Mouse (Mus musculus) liver, postnatal 0 days (tissue): ENCODE measurements at regions not wholly inside any gene's neighbourhood (a gene's known extent, or its start where the extent isn't known, plus 50 kb on each side); places are given as distances from the start of the nearest gene placed in this dataset.

Experiments used
- ATAC-seq: fragments of 200-750 bp; cut with Nextera tagmentation; 2 replicates; pipeline ENCODE4 v1.8.0; 2017; ENCODE audit warnings: mild to moderate bottlenecking, moderate library complexity
- DNase-seq: peaks from one replicate; pipeline ENCODE4 v3.0.0-alpha.2; 2016
- H3K27ac ChIP-seq: fragments of 300-500 bp; sonication (generic); 2 replicates; pipeline ENCODE4 v1.5.1; 2014; ENCODE audit warnings: antibody characterized with exemption, moderate library complexity, mild to moderate bottlenecking, low read depth
- H3K27me3 ChIP-seq: fragments of 300-500 bp; sonication (generic); 2 replicates; pipeline ENCODE4 v1.6.1; 2014; ENCODE audit warnings: low read length, control low read depth, mixed read lengths; ENCODE audit not compliant: insufficient read depth
- H3K36me3 ChIP-seq: fragments of 300-500 bp; sonication (generic); replicated peaks from 2 replicates; pipeline ENCODE4 v1.6.1; 2014; ENCODE audit warnings: mild to moderate bottlenecking, control low read depth, low read length, moderate library complexity, mixed read lengths; ENCODE audit not compliant: insufficient read depth
- H3K4me1 ChIP-seq: fragments of 300-500 bp; sonication (generic); 2 replicates; pipeline ENCODE4 v1.6.1; 2014; ENCODE audit warnings: antibody characterized with exemption, mild to moderate bottlenecking, control low read depth; ENCODE audit not compliant: insufficient read depth
- H3K4me2 ChIP-seq: fragments of 300-500 bp; sonication (generic); 2 replicates; pipeline ENCODE4 v1.6.1; 2014; ENCODE audit warnings: low read depth, mild to moderate bottlenecking, low read length, moderate library complexity, mixed read lengths
- H3K4me3 ChIP-seq: fragments of 300-500 bp; sonication (generic); 2 replicates; pipeline ENCODE4 v1.5.1; 2014; ENCODE audit warnings: low read depth, low read length
- H3K9ac ChIP-seq: fragments of 300-500 bp; sonication (generic); replicated peaks from 2 replicates; pipeline ENCODE4 v1.6.1; 2014; ENCODE audit warnings: mild to moderate bottlenecking, moderate library complexity
- H3K9me3 ChIP-seq: fragments of 300-500 bp; sonication (generic); 2 replicates; pipeline ENCODE4 v1.6.1; 2016; ENCODE audit warnings: mild to moderate bottlenecking, control low read depth, low read length, mixed read lengths
- CTCF ChIP-seq: sonication (generic); IDR thresholded peaks from 2 replicates; pipeline ENCODE4 v1.5.1; 2016; ENCODE audit warnings: antibody characterized with exemption, low read depth
- EP300 ChIP-seq: IDR thresholded peaks from 2 replicates; pipeline ENCODE4 v1.6.1; 2016; ENCODE audit warnings: antibody characterized with exemption, low read depth, mild to moderate bottlenecking
- WGBS: fragments of 180-500 bp; shearing (Covaris S2); extraction: QIAGEN DNeasy Blood & Tissue Kit; methylation state at CpG from one replicate; pipeline ENCODE4 v1.1.7; 2014; ENCODE audit not compliant: insufficient replicate concordance; 5-methylcytosine and 5-hydroxymethylcytosine counted together

DNA sequence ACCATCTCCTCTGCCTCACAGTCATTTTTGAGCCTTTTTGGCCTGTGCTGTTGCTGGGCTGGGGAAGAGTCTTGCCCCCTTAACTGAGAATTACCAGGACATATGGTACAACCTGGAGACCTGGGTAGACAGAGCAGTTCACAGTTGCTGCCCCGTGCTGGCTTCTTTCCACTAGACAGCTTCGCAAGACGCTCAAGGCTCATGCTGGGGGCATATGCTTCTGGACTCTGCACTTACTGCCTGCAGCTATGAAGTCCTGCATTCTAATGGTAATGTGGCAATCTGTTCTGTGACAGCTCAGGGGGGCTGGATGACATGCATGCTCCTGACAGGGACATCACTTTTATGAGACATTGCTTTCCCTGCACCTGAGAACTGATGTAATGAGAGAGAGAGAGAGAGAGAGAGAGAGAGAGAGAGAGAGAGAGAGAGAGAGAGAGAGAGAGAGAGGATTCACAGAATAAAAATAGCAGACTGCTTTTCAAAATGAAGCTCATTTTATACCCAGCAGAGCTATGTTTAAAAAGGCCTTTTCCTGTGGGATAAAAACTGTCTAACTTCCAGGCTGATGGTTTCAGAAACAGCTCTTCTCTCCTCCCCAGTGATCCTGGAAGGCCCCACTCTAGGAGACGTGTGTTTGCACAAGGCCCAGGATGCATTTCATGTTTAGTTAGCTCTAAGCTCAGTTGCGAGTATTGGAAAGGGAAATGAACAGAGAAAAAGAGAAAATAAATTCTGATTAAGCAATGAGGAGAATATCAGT, 405.5 kb downstream of the Sox11 start:
- no peak for ATAC-seq
- WGBS: 54% methylated on average over 5 of the region's 5 CpGs

DNA sequence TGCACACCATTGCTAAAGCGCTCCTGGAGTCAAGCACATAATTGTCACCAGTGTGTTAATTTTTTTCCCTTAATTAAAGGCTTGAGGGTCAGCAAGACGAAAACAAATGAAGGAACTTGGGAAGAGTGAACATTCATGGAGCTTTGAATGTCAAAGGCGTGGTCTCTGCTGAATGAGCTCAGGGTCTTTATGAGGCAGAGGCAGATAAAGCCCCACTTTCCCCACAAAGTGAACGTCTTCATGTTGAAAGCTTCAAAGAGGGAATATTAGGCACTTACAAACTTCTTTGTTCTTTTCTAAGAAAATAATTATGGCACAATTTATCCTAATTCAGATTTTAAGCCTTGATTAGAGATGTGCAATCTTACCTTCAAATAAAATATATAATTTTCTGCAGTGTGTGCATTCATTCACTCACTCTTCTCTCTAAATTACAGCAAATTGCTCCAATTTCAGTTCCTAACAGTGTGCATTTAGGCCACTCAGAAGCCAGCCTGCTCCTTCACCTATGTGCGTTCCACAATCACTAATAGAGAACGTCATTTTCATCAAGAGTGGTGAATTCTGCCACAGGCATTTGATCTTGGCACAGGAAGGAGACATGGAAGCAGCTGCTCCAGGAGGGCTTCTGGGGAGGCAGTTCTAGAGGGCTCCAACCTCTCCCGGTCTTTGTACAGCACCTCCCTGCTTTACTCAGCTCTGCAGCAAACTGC, 412.1 kb downstream of the Sox11 start:
- TF ChIP-seq EP300 (no peak), CTCF (no peak)
- H3K27me3 ChIP-seq: no peaks in the 10 kb centered on the region
- no peak for ATAC-seq
- 72% methylated on average over 7 of the region's 7 CpGs for WGBS
- H3K4me1 ChIP-seq: no peaks in the 10 kb centered on the region
- no peak overlapping the region for H3K27ac ChIP-seq
- H3K36me3 ChIP-seq: no peaks in the 10 kb centered on the region
- no peak for DNase-seq
- no peak overlapping the region for H3K9ac ChIP-seq
- H3K4me3 ChIP-seq: no peak overlapping the region
- H3K9me3 ChIP-seq: no peaks in the 10 kb centered on the region
- H3K4me2 ChIP-seq: no peak overlapping the region

More for the DNA sequence above, 405.5 kb downstream of the Sox11 start:
- no peaks in the 10 kb centered on the region for H3K4me1 ChIP-seq
- H3K4me3 ChIP-seq: no peak overlapping the region
- no peak overlapping the region for H3K27ac ChIP-seq
- no peaks in the 10 kb centered on the region for H3K27me3 ChIP-seq
- no peaks in the 10 kb centered on the region for H3K9me3 ChIP-seq
- no peaks in the 10 kb centered on the region for H3K36me3 ChIP-seq
- H3K9ac ChIP-seq: no peak overlapping the region
- no peak for DNase-seq
- TF ChIP-seq EP300 (no peak), CTCF (no peak)
- no peak overlapping the region for H3K4me2 ChIP-seq

GRCm38 (mm10) chr12:26906126-26906525, 436.2 kb downstream of the Sox11 start:
- TF ChIP-seq EP300: no peak
- no peak for TF ChIP-seq CTCF
- no peak overlapping the region for H3K4me3 ChIP-seq
- DNase-seq: no peak
- H3K9me3 ChIP-seq: no peaks in the 10 kb centered on the region
- H3K27ac ChIP-seq: no peak overlapping the region
- 74% methylated on average over 1 of the region's 1 CpGs for WGBS
- no peaks in the 10 kb centered on the region for H3K27me3 ChIP-seq
- H3K4me2 ChIP-seq: no peak overlapping the region
- no peaks in the 10 kb centered on the region for H3K36me3 ChIP-seq
- H3K9ac ChIP-seq: no peak overlapping the region
- no peak for ATAC-seq
- no peaks in the 10 kb centered on the region for H3K4me1 ChIP-seq

DNA sequence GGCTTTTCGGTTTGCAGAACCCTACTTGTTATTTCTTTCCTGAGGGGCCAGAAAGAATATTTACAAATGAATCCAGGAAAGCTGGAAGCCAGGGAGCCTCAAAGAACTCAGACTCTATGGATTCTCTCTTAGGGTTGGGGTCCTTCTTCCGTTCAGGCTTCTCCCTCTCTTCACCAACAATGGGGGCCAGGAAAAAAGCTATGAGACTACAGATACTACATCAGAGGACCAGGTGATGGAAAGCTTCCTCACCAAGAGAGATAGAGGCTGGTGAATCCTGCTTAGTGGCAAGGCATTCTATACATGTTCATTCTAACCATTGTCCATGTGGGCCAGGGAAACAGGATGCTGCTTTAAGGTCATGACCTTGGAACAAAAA, 434.9 kb downstream of the Cmpk2 start:
- Histone ChIP-seq H3K9me3 (no peaks in the 10 kb centered on the region), H3K27ac (no peak overlapping the region), H3K4me1 (no peaks in the 10 kb centered on the region), H3K36me3 (no peaks in the 10 kb centered on the region), H3K27me3 (no peaks in the 10 kb centered on the region), H3K9ac (no peak overlapping the region), H3K4me3 (no peak overlapping the region), H3K4me2 (no peak overlapping the region)
- ATAC-seq: no peak
- TF ChIP-seq EP300: no peak
- TF ChIP-seq CTCF: no peak
- DNase-seq: no peak
- 38% methylated on average over 2 of the region's 2 CpGs for WGBS

DNA sequence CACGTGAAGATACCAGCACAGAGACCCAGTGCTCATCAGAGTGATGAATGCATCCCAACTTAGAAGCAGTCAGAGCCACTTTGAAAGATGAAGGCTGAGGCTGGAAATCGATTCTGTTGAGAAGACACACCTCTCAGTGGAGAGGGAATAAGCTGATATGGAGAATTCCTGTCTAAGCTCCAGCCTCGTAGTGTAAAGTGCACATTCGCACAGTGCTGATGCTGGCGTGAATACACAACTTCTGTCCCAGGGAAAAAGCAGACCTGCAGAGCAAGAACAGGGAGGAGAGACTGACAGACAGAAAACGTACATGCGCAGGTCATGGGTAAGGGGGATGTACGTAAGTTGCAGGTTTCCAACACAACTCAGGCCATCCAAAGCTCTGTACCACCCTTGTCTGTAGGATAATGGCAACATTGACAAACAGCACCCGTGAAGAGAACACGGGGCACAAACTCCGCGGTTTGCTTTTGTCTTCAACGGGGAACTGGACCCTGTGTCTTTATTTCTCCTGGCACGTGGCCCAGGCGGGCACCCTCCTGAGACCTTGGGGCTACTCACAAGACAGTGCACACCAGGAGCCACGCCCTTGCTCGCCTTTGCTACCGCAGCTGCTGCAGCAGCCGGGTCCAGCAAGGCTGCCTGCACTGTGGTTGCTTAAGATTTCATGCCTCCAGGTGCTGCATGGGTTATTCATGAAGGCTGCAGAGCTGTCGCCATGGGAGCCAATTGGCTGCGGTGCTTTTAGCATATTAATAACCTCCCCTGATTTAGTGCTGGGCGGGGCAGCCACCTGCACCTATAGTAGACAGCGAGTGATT, 434.3 kb downstream of the Cmpk2 start:
- Histone ChIP-seq H3K36me3 (no peaks in the 10 kb centered on the region), H3K27me3 (no peaks in the 10 kb centered on the region), H3K4me1 (no peaks in the 10 kb centered on the region), H3K4me2 (no peak overlapping the region), H3K27ac (no peak overlapping the region), H3K9me3 (no peaks in the 10 kb centered on the region), H3K4me3 (no peak overlapping the region), H3K9ac (no peak overlapping the region)
- ATAC-seq: no peak
- WGBS: 43% methylated on average over 23 of the region's 23 CpGs
- TF ChIP-seq CTCF: no peak
- no peak for TF ChIP-seq EP300
- no peak for DNase-seq

DNA sequence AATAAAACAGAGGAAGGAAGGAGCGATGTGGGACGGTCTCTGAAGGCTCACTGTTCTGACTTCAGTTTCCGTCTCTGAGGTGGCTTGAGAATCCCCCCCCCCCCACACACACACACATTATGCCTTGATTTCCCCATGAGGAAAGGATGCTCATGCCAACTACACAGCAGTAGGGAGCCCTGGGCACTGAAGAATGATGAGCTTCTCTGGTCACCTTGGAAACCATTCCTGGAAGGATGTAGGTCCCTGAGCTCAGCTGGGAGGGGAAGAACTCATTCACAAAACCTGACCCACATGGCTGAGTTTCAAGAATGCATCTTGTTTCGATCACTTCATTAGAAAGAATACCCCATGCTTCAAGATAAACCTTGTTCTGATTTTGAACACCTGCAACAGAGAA, 422.2 kb downstream of the Cmpk2 start:
- DNase-seq (no peak), ATAC-seq (no peak)
- Histone ChIP-seq H3K27ac (no peak overlapping the region), H3K36me3 (no peaks in the 10 kb centered on the region), H3K4me3 (no peak overlapping the region), H3K4me2 (no peak overlapping the region), H3K9me3 (no peaks in the 10 kb centered on the region), H3K27me3 (no peaks in the 10 kb centered on the region), H3K9ac (no peak overlapping the region), H3K4me1 (no peaks in the 10 kb centered on the region)
- 66% methylated on average over 4 of the region's 4 CpGs for WGBS
- no peak for TF ChIP-seq CTCF
- no peak for TF ChIP-seq EP300
